27 mouse cellular contexts compared by ENCODE assay signal in the genomic region with DNA sequence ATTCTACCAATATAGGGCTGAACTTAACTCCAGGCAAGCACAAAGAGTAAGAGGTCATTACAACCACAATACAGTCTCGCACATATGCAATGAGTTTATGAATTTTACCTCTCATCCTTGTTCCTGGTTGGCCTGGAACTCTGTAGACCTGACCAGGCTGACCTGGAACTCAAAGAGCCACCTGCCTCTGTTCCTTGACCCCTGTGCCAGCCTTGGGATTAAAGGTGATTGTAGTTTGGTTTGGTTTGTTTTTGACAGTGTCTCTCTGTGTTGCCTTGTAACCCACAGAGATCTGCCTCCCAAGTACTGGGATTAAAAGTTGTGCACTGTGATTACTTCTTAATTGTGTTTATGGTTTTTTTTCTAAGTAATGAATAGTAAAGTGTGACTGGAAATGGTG. TPM values are rescaled to one million over a fixed set of nuclear protein-coding genes. Genes with fewer than 3 reads are reported as not detected.
"Had no signal": no experiment of that assay in that cellular context is flagged by ENCODE, and none has a peak within 500 bp of the region (broad histone marks: within the 10 kb centered on the region; RNA-seq: fewer than 3 reads in every experiment).

No protein-coding gene starts in this region.

- H3K4me1 ChIP-seq: intestine, embryonic 15.5 days; lung, embryonic 15.5 days; midbrain, embryonic 10.5 days; midbrain, embryonic 13.5 days; neural tube, embryonic 13.5 days had no signal

- H3K27ac ChIP-seq: intestine, embryonic 15.5 days; limb, embryonic 12.5 days; limb, embryonic 15.5 days; lung, embryonic 15.5 days; midbrain, embryonic 10.5 days; midbrain, embryonic 13.5 days; neural tube, embryonic 13.5 days had no signal

- DNase-seq: kidney, postnatal 10 days; left cerebral cortex, postnatal 4 days; lung, adult 18-20 months; lung, postnatal 10 days; lung, postnatal 36 days; retina, postnatal 1 day; thymus, postnatal 36 days had no signal

- H3K4me2 ChIP-seq: intestine, embryonic 15.5 days; limb, embryonic 12.5 days; limb, embryonic 15.5 days; lung, embryonic 15.5 days; midbrain, embryonic 13.5 days; neural tube, embryonic 13.5 days had no signal

- H3K9ac ChIP-seq: intestine, embryonic 15.5 days; limb, embryonic 12.5 days; limb, embryonic 15.5 days; lung, embryonic 15.5 days; midbrain, embryonic 13.5 days; neural tube, embryonic 13.5 days had no signal

- H3K9me3 ChIP-seq: intestine, embryonic 15.5 days; limb, embryonic 12.5 days; limb, embryonic 15.5 days; lung, embryonic 15.5 days; megakaryocyte, embryonic 14.5 days; midbrain, embryonic 10.5 days; midbrain, embryonic 13.5 days; neural tube, embryonic 13.5 days had no signal

- H3K27me3 ChIP-seq: intestine, embryonic 15.5 days; limb, embryonic 12.5 days; limb, embryonic 15.5 days; lung, embryonic 15.5 days; megakaryocyte, embryonic 14.5 days; midbrain, embryonic 13.5 days; neural tube, embryonic 13.5 days had no signal

- ATAC-seq: hindbrain, embryonic 16.5 days; intestine, embryonic 15.5 days; midbrain, embryonic 13.5 days; midbrain, embryonic 16.5 days had no signal

- H3K4me3 ChIP-seq: intestine, embryonic 15.5 days; limb, embryonic 12.5 days; limb, embryonic 15.5 days; lung, embryonic 15.5 days; megakaryocyte, embryonic 14.5 days; midbrain, embryonic 10.5 days; midbrain, embryonic 13.5 days; myocyte; neural tube, embryonic 13.5 days had no signal

RNA-seq across cellular contexts. Expression of gene Slc51a, which starts 30.9 kb away (rescaled TPM):
- total RNA-seq: layer of hippocampus, adult 8-10 months; layer of hippocampus, postnatal 10 days; left cerebral cortex, adult 8-10 months; left cerebral cortex, postnatal 14 days; left cerebral cortex, postnatal 4 days; neutrophil, adult 5-6 weeks had no signal
- polyA plus RNA-seq: hindbrain, embryonic 16.5 days; neural tube, embryonic 13.5 days; urinary bladder, adult 2 months had no signal

RNA-seq across cellular contexts. Expression of gene Zdhhc19, which starts 39.3 kb away (rescaled TPM):
- total RNA-seq: layer of hippocampus, postnatal 10 days; left cerebral cortex, adult 8-10 months; left cerebral cortex, postnatal 14 days; left cerebral cortex, postnatal 4 days; monocyte, adult 5-6 weeks; neutrophil, adult 5-6 weeks had no signal
- polyA plus RNA-seq: hindbrain, embryonic 16.5 days; kidney, embryonic 14.5 days; limb, embryonic 12.5 days; limb, embryonic 15.5 days; lung, embryonic 15.5 days; midbrain, embryonic 10.5 days; midbrain, embryonic 13.5 days; myocyte; neural tube, embryonic 13.5 days; stomach, embryonic 14.5 days; urinary bladder, adult 2 months had no signal

RNA-seq across cellular contexts. Expression of gene Tm4sf19, which starts 56.5 kb away (rescaled TPM):
- total RNA-seq: layer of hippocampus, adult 8-10 months; layer of hippocampus, postnatal 10 days; left cerebral cortex, postnatal 14 days; left cerebral cortex, postnatal 4 days; monocyte, adult 5-6 weeks; neutrophil, adult 5-6 weeks had no signal
- polyA plus RNA-seq: hindbrain, embryonic 16.5 days; intestine, embryonic 15.5 days; kidney, embryonic 14.5 days; limb, embryonic 12.5 days; lung, embryonic 15.5 days; midbrain, embryonic 10.5 days; midbrain, embryonic 13.5 days; midbrain, embryonic 16.5 days; neural tube, embryonic 13.5 days; stomach, embryonic 14.5 days had no signal
